Mouse (Mus musculus): ENCODE measurements around the gene Cdc14a.
A peak's percentile ranks its signal among the peaks of the same experiment; 100 is the strongest.

Gene Cdc14a

DNA sequence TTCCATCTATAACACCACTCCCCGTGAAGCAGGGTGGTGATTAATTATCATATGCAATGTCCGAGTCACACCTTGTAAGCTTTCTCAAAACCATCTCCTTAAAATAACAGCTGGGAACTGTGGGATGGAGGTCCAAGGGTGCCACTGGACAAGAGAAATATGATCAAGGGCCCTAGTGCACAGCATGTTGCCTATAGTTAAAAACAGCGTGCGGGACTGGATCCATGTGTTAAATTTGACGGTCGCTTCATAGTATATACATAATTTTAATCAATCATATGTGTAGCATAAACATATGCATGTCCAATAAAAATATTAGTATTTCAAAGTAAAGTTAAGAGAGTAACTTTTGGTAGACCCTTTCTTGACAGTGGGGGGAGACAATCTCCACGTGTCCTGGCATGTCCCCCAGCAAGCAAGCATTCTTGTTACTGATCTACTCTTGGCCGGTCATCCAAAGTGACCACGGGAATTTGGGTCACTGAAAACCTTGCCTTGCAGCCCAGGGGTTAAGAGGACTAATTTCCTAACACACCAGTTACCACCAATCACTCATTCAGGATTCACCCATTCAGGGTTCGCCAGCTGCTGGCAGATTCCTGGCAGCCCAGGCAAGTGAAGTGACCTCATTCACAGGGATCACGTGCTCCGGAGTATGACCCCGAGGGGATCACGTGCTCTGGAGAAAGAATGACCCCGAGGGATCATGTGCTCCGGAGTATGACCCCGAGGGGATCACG is 94.6 kb downstream of the Cdc14a start:
- DNase-seq (ENCODE audit: low spot score in 2 of 2), result peak in 1 of 2 experiments; percentile 4

DNA sequence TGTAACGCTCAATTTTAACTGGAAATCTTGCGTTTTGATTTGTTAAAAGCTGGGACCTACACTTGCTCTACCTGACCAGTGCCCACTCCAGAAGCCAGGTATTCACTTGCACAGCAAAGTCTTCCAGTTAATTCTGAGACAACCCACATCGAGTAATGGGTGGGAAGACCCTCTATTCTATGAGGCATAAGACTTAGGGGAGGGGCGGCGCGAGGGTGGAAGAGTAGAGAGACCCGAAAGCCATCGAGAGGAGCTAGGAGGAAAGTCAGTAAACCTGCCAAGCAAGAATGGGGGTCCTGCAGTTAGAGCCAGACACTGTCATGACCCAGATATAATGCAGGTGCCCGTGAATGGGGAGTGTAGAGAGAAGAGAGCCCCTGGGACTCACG is 96.2 kb downstream of the Cdc14a start:
- DNase-seq (ENCODE audit: low spot score in 2 of 2), result no peak

- peak; percentile 61 to 67 for DNase-seq (ENCODE audit: low spot score in 2 of 2)
These were observed 96.7 kb downstream of the Cdc14a start for GRCm38 (mm10) chr3:116327001-116327615.

DNA sequence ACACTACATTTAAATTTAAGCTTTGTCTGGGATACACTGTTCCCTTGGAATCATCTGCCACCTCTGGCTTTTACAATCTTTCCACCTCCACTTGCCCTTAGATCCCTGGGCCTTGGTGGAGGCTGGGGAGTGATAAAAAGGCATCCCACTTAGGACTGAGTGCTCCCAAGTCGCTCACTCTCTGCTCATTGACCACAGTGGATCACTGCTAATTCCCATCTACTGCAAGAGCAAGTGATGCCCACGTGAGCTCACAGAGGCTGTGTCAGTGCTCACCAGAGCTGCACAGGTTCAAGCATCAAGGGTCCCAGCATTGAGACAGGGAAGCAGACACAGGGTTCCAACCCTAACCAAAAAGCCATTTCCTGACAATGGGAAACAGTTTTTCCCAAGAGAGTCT is 98.3 kb downstream of the Cdc14a start:
- DNase-seq (ENCODE audit: low spot score in 2 of 2), result no peak

DNA sequence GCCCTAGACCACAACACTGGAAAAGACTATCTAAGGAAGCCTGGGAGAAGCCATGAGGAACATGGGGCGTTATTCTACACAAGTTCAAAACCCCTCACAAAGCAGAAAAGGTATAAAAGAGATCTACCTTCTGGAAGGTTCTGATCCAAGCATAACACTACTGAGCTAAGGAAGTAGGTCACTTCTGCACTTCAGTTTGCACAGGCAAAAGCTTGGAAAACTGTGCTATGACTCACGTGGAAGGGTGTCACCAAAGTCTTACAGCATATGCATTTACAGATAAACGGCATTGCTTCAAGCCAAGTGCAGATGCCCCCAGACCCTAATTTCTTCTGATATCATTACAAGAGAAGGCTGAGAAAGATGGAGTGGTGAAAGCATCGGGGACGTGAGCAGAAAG is 104.1 kb downstream of the Cdc14a start:
- no peak for DNase-seq (ENCODE audit: low spot score in 2 of 2)

- no peak for DNase-seq (ENCODE audit: low spot score in 2 of 2)
These were observed 112.0 kb downstream of the Cdc14a start for GRCm38 (mm10) chr3:116311838-116312237.

- no peak for DNase-seq (ENCODE audit: low spot score in 2 of 2)
These were observed 112.7 kb downstream of the Cdc14a start for GRCm38 (mm10) chr3:116311173-116311572.

DNA sequence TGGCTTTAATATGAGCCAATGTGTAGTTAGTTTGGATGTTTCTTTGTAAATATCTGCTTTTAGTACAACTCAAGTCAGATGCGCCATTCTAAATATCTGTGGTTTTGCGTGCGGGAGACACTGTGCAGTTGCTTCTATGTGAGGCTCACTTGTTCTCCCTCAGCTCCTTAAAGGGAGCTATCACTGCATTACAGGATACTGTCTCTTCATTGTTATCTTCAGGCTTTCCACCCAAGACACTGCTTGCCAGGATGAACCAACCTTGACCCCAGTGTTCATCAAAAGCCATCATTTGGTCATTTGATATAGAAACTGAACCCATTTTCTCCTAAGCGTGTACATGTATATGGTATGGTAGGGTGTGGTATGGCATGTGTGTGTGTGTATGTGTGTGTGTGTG is 113.2 kb downstream of the Cdc14a start:
- DNase-seq (ENCODE audit: low spot score in 2 of 2), result no peak

DNA sequence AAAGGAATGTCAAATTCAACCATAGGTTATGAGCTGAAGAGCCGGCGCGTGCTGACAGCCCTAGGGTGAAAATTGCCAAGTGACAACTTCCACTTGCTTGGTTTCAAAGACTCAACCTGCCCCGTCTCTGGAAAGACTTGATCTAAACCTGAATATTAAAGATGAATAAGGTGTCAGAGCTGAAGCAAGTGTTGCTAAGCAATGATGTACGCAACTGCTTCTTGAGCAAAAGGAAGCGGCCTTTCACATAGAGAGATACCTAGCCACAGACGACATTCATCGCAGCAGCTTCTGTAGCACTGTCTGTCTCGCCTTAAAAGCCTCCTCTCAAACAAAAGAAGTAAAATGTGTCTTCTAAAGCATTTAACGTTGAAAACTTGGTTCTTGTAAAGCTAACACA is 113.8 kb downstream of the Cdc14a start:
- no peak for DNase-seq (ENCODE audit: low spot score in 2 of 2)

- DNase-seq (ENCODE audit: low spot score in 2 of 2), result no peak
These were observed 118.8 kb downstream of the Cdc14a start for GRCm38 (mm10) chr3:116304800-116305753.

- no peak for DNase-seq (ENCODE audit: low spot score in 2 of 2)
These were observed 121.3 kb downstream of the Cdc14a start for GRCm38 (mm10) chr3:116302581-116302980.

GRCm38 (mm10) chr3:116301754-116302153 is 122.1 kb downstream of the Cdc14a start:
- DNase-seq (ENCODE audit: low spot score in 2 of 2), result no peak

DNA sequence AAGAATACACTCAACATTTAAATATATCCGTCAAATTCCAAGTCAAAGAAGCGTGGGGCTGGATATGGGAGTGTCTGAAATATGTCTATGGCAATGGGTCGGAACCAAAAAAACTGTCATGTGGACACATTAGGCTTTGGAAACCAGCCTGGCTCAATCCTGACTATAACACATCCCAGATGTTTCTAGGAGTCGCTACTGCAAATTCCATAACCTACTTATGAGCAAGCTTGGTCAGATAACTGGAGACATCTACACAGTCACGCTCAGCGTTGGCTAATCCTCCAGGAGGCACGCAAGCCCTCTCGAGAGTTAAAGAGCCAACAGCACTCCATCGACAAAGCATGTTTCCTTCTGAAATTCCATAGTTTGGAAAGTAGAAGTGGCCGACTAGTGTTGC is 125.1 kb downstream of the Cdc14a start:
- no peak for DNase-seq (ENCODE audit: low spot score in 2 of 2)

DNA sequence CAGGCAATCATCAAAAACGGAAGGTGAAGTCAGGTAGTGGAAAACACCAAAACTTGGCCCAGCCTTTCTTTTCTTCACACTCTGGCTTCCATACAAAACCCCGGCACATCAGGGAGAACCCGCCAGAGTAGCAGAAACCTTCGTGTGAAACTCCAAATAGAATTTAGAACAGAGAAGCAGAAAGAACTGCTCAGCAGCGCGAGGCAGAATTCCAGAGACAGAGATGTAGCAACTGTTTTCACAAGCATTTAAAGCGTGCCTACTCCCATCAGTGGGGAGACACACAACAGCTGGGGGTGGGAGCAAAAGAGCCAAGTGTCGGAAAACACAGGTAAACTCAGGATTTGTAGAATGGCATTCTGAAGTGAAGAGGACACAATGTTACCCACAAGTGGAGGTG is 125.8 kb downstream of the Cdc14a start:
- no peak for DNase-seq (ENCODE audit: low spot score in 2 of 2)

DNA sequence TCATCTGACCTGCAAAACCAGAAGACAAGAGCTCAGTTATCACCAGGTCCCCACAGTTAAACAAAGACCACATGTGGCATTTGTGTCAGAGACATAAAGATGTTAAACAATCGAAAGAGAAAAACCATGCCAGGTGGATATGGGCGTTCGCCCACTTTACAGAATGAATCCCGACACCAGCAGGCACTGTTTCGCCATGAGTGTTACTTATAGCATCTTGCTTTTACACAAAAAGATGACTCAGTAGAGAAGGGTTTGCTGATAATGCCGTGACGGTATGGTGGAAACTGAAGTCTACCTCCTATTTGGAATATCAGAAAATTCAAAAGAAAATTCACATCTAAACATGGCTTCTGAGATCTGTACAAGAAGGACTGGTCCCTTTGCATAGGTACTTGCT is 126.7 kb downstream of the Cdc14a start:
- DNase-seq (ENCODE audit: low spot score in 2 of 2), result no peak

DNA sequence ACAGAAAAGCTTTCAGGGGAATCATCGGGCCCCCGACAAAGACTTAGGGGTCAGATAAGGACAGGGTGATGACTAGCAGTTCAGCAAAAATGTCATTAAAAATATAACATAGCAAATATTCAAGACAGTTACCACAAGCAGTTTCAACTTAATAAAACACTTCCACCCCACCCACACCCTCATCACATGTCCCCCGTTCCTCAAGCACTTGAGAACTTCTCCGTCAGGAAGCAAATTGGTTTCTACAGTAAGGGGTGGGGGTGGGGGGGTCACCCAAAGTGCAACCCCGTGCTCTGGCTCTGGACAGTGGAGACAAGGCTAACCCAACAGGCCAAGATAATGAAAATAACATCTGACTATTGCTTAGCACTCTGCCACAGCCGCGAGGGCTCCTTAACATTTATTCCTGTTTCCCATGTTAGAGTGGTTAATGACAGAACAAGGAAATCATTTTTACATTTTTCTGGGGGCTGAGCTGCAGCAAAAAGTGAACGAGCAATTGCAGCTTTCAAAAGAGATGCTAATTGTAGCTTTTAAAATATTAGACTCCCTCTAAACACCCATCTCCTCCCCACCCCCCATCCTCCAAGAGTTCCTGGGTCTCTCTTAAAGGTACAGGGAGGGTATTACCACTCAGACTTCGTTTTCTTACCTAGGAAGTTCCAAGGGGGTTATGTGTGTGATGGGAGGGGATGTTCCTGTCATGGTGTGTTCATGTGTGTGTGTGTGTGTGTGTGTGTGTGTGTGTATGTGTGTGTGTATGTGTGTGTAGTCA is 133.6 kb downstream of the Cdc14a start:
- DNase-seq (ENCODE audit: low spot score in 2 of 2), result no peak

DNA sequence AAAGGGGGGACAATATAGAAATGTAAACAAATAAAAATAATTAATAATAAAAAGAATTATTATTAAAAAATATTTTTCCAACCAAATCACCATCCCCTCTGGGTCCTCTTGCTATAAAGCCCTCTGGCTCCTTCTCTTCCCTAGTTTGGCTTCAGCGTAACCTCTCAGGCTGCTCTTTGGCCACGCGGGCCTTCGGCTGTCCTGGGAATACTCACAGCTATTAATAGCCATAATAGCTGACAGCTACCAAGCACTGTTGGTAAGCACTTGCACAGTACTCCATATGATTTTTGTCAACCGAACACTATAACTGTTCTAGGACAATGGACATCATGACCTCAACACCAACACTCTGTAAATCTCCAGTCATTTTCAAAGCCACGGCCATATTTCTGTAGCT is 135.0 kb downstream of the Cdc14a start:
- no peak for DNase-seq (ENCODE audit: low spot score in 2 of 2)

DNA sequence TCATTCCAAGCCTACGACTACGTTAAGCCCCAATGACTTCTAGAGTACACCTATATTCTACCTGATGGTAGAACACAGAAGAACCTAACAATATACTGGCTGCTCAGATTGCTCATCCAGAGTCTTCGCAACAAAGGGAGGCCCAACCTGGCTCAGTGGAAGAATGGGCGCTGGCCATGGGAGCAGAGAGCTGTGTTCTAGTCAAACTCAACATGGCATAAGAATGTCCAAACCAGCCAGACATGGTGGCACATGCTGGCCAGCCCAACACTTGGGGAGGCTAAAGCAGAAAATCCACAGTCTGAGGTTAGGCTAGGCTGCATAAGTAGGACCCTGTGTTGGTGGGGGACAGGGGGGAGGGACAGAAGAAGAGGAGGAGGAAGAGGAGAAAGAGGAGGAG is 139.1 kb downstream of the Cdc14a start:
- no peak for DNase-seq (ENCODE audit: low spot score in 2 of 2)

GRCm38 (mm10) chr3:116283996-116284395 is 139.8 kb downstream of the Cdc14a start:
- no peak for DNase-seq (ENCODE audit: low spot score in 2 of 2)

- no peak for DNase-seq (ENCODE audit: low spot score in 2 of 2)
These were observed 142.2 kb downstream of the Cdc14a start for GRCm38 (mm10) chr3:116281663-116282062.

GRCm38 (mm10) chr3:116277146-116277545 is 146.7 kb downstream of the Cdc14a start:
- no peak for DNase-seq (ENCODE audit: low spot score in 2 of 2)

GRCm38 (mm10) chr3:116271679-116272078 is 152.2 kb downstream of the Cdc14a start:
- no peak for DNase-seq (ENCODE audit: low spot score in 2 of 2)

All from spleen, postnatal 36 days (tissue).